Mouse (Mus musculus) lung, postnatal 0 days (tissue): ENCODE measurements at regions not wholly inside any gene's neighbourhood (a gene's known extent, or its start where the extent isn't known, plus 50 kb on each side); places are given as distances from the start of the nearest gene placed in this dataset.

Experiments
- ATAC-seq: fragments of 200-750 bp; cut with Nextera tagmentation; 2 replicates; pipeline ENCODE4 v1.8.0; 2017; ENCODE audit warnings: moderate library complexity
- DNase-seq: peaks from one replicate; pipeline ENCODE4 v3.0.0-alpha.2; 2016; ENCODE audit warnings: low spot score
- H3K27ac ChIP-seq: fragments of 300-500 bp; sonication (generic); 2 replicates; pipeline ENCODE4 v1.5.1; 2014; ENCODE audit warnings: antibody characterized with exemption, mild to moderate bottlenecking, low read length, mixed read lengths
- H3K27me3 ChIP-seq: fragments of 300-500 bp; sonication (generic); replicated peaks from 2 replicates; pipeline ENCODE4 v1.6.1; 2014; ENCODE audit warnings: low read length, mixed read lengths; ENCODE audit not compliant: insufficient read depth
- H3K36me3 ChIP-seq: fragments of 300-500 bp; sonication (generic); 2 replicates; pipeline ENCODE4 v1.6.1; 2014; ENCODE audit warnings: low read length, mixed read lengths; ENCODE audit not compliant: insufficient read depth
- H3K4me1 ChIP-seq: fragments of 300-500 bp; sonication (generic); 2 replicates; pipeline ENCODE4 v1.6.1; 2014; ENCODE audit warnings: antibody characterized with exemption, low read depth, low read length, mixed read lengths; ENCODE audit not compliant: insufficient read depth
- H3K4me2 ChIP-seq: fragments of 300-500 bp; sonication (generic); replicated peaks from 2 replicates; pipeline ENCODE4 v1.6.1; 2014; ENCODE audit warnings: low read depth, mild to moderate bottlenecking, low read length, moderate library complexity, mixed read lengths
- H3K4me3 ChIP-seq: fragments of 300-500 bp; sonication (generic); 2 replicates; pipeline ENCODE4 v1.5.1; 2014; ENCODE audit warnings: low read depth, low read length
- H3K9ac ChIP-seq: fragments of 300-500 bp; sonication (generic); replicated peaks from 2 replicates; pipeline ENCODE4 v1.6.1; 2014; ENCODE audit warnings: low read depth, mild to moderate bottlenecking
- H3K9me3 ChIP-seq: fragments of 300-500 bp; sonication (generic); 2 replicates; pipeline ENCODE4 v1.6.1; 2016; ENCODE audit warnings: low read length, mixed read lengths
- CTCF ChIP-seq: IDR thresholded peaks from 2 replicates; pipeline ENCODE4 v1.5.1; 2016; ENCODE audit warnings: antibody characterized with exemption, mild to moderate bottlenecking
- EP300 ChIP-seq: IDR thresholded peaks from 2 replicates; pipeline ENCODE4 v1.6.1; 2016; ENCODE audit warnings: antibody characterized with exemption, mild to moderate bottlenecking, control low read depth
- WGBS: fragments of 180-500 bp; shearing (Covaris S2); extraction: QIAGEN DNeasy Blood & Tissue Kit; methylation state at CpG from one replicate; pipeline ENCODE4 v1.1.7; 2014; 5-methylcytosine and 5-hydroxymethylcytosine counted together

- no peaks in the 10 kb centered on the region for H3K9me3 ChIP-seq
- no peak overlapping the region for H3K27ac ChIP-seq
- no peak for DNase-seq
- H3K9ac ChIP-seq, result no peak overlapping the region
- no peak for TF ChIP-seq CTCF
- no peak for TF ChIP-seq EP300
- ATAC-seq, result no peak
- WGBS, result 85% methylated on average over 5 of the region's 5 CpGs
- no peaks in the 10 kb centered on the region for H3K4me1 ChIP-seq
- no peak overlapping the region for H3K4me3 ChIP-seq
- H3K27me3 ChIP-seq, result no peaks in the 10 kb centered on the region
- H3K36me3 ChIP-seq, result no peaks in the 10 kb centered on the region
- H3K4me2 ChIP-seq, result no peak overlapping the region
Measured at GRCm38 (mm10) chr12:92198738-92199477, 350.0 kb upstream of the Sel1l start.

GRCm38 (mm10) chr12:92193934-92194685, 345.2 kb upstream of the Sel1l start:
- Histone ChIP-seq H3K4me2 (no peak overlapping the region), H3K4me3 (no peak overlapping the region), H3K27me3 (no peaks in the 10 kb centered on the region), H3K9me3 (no peaks in the 10 kb centered on the region), H3K36me3 (no peaks in the 10 kb centered on the region), H3K9ac (no peak overlapping the region), H3K4me1 (no peaks in the 10 kb centered on the region), H3K27ac (no peak overlapping the region)
- no peak for ATAC-seq
- TF ChIP-seq CTCF (no peak), EP300 (no peak)
- 59% methylated on average over 6 of the region's 6 CpGs for WGBS
- DNase-seq, result peak; percentile 21

DNA sequence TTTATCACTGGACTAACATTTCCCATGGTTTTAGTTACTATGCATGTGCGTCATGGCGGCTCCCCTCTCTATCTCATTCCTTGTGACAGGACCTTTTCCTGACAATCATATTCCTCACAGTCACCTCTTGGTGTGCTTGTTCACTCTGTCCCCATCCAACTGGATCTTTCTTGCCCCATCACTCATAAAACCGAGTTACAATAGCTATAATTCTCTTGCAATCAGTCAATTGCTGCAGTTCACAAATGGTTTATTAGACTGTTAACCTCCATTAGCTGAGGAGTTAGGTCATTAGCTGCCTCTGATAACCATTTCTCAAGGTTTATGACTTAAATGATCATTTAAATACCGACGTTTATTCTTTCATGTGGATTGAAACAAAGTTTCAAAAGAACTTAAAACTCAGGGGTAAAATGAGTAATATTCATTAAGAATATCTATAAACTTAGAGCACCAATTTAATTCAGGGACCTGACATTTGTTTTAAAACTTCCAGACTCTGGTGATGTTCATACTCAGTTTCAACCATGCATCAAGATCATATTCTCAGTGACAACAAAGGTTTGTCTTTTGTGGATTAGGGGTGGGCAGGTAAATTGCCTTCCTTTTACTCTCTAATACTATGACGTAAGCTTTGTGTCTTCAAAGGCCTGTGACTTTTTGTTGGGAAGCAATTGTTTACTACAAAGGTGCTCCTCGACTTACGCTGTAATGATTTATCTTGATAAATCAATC, 344.4 kb upstream of the Sel1l start:
- Histone ChIP-seq H3K4me3 (no peak overlapping the region), H3K36me3 (no peaks in the 10 kb centered on the region), H3K27me3 (no peaks in the 10 kb centered on the region), H3K27ac (no peak overlapping the region), H3K9ac (no peak overlapping the region), H3K4me2 (no peak overlapping the region), H3K9me3 (no peaks in the 10 kb centered on the region), H3K4me1 (no peaks in the 10 kb centered on the region)
- WGBS, result 82% methylated on average over 8 of the region's 8 CpGs
- no peak for TF ChIP-seq CTCF
- no peak for DNase-seq
- no peak for ATAC-seq

DNA sequence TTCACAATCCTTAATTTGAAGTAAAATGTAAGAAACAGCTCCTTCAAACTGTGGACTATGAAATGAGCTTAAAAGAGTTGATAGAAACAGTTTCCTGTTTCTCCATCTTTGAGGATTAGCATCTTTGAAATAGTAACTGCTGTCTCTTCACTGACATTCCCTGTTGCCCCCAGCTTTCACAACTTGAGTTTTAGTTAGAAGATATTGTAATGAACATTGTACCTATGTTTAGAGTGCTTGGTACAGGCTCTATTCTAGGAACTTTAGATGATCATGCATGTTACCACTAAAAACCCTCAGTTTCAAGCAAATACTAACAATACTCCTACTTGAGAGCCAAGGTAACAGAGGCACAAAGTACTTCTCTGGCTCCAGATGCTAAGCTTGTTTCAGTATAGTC, 340.1 kb upstream of the Sel1l start:
- no peaks in the 10 kb centered on the region for H3K4me1 ChIP-seq
- H3K36me3 ChIP-seq, result no peaks in the 10 kb centered on the region
- no peaks in the 10 kb centered on the region for H3K9me3 ChIP-seq
- no peak for ATAC-seq
- TF ChIP-seq EP300 (no peak), CTCF (no peak)
- DNase-seq, result no peak
- H3K4me2 ChIP-seq, result no peak overlapping the region
- H3K9ac ChIP-seq, result no peak overlapping the region
- H3K4me3 ChIP-seq, result no peak overlapping the region
- no peak overlapping the region for H3K27ac ChIP-seq
- H3K27me3 ChIP-seq, result no peaks in the 10 kb centered on the region

DNA sequence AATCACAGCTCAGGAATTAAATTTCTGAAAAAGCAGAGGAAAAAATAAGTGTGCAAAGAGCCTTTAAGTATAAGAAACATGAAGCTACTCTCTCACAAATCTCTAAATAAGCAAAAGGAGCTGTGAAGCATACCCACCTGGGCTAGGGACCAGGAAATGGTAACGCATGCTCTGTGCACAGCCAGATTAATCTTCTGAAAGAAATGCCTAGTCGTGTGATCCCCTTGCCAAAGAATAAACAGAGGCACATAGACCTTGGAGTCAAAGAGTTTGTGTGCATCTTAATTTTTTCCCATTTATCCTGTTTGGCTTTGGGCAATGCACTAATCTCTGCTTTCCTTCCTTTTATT, 338.2 kb upstream of the Sel1l start:
- no peak overlapping the region for H3K27ac ChIP-seq
- no peak for DNase-seq

GRCm38 (mm10) chr12:92186448-92187132, 337.6 kb upstream of the Sel1l start:
- no peak overlapping the region for H3K4me3 ChIP-seq
- H3K27me3 ChIP-seq, result no peaks in the 10 kb centered on the region
- no peaks in the 10 kb centered on the region for H3K4me1 ChIP-seq
- 64% methylated on average over 6 of the region's 6 CpGs for WGBS
- no peaks in the 10 kb centered on the region for H3K36me3 ChIP-seq
- H3K9me3 ChIP-seq, result no peaks in the 10 kb centered on the region
- ATAC-seq (no peak), DNase-seq (no peak)
- H3K4me2 ChIP-seq, result no peak overlapping the region
- H3K27ac ChIP-seq, result no peak overlapping the region
- H3K9ac ChIP-seq, result no peak overlapping the region
- TF ChIP-seq EP300 (no peak), CTCF (no peak)

More for the DNA sequence above, 338.2 kb upstream of the Sel1l start:
- WGBS, result 39% methylated on average over 2 of the region's 2 CpGs
- Histone ChIP-seq H3K4me3 (no peak overlapping the region), H3K9me3 (no peaks in the 10 kb centered on the region), H3K4me2 (no peak overlapping the region), H3K27me3 (no peaks in the 10 kb centered on the region), H3K36me3 (no peaks in the 10 kb centered on the region), H3K4me1 (no peaks in the 10 kb centered on the region), H3K9ac (no peak overlapping the region)
- TF ChIP-seq EP300 (no peak), CTCF (no peak)
- no peak for ATAC-seq
